Mouse (Mus musculus) ES-Bruce4 (cell line): Measurements from ENCODE around the gene Gm8909. TPM values are rescaled to one million over a fixed set of nuclear protein-coding genes. Genes with fewer than 3 reads are reported as not detected.

Experiments
- H3K27ac ChIP-seq: 2 replicates; pipeline ENCODE4 v1.5.1; 2012; ENCODE audit warnings: low read length, inconsistent platforms; ENCODE audit not compliant: insufficient read depth
- H3K27me3 ChIP-seq: 2 replicates; pipeline ENCODE4 v1.6.1; 2012; ENCODE audit warnings: mild to moderate bottlenecking, low read length, inconsistent platforms; ENCODE audit not compliant: control insufficient read depth, poor library complexity, insufficient read depth, severe bottlenecking
- H3K36me3 ChIP-seq: 2 replicates; pipeline ENCODE4 v1.6.1; 2012; ENCODE audit warnings: inconsistent platforms, mild to moderate bottlenecking, low read length, moderate library complexity; ENCODE audit not compliant: control insufficient read depth, poor library complexity, insufficient read depth, severe bottlenecking
- H3K4me1 ChIP-seq: one replicate; pipeline ENCODE4 v1.8.1; 2011; ENCODE audit warnings: low read length; ENCODE audit not compliant: control insufficient read depth, insufficient read depth
- H3K4me3 ChIP-seq: 2 replicates; pipeline ENCODE4 v1.5.1; 2011; ENCODE audit warnings: low read depth, mild to moderate bottlenecking, low read length
- H3K9ac ChIP-seq: 2 replicates; pipeline ENCODE4 v1.6.1; 2012; ENCODE audit warnings: low read depth, mild to moderate bottlenecking, inconsistent platforms; ENCODE audit not compliant: poor library complexity, severe bottlenecking
- H3K9me3 ChIP-seq: replicated peaks from 2 replicates; pipeline ENCODE4 v1.6.1; 2012; ENCODE audit warnings: mild to moderate bottlenecking, low read length, inconsistent platforms; ENCODE audit not compliant: control insufficient read depth, poor library complexity, insufficient read depth, severe bottlenecking
- CTCF ChIP-seq: IDR thresholded peaks from one replicate; pipeline ENCODE4 v1.8.1; 2011; ENCODE audit warnings: low read depth, low read length
- EP300 ChIP-seq: IDR thresholded peaks from 2 replicates; pipeline ENCODE4 v1.6.1; 2011; ENCODE audit warnings: low read depth, low read length; ENCODE audit not compliant: insufficient read depth
- POLR2A ChIP-seq: IDR thresholded peaks from one replicate; pipeline ENCODE4 v1.8.1; 2011; ENCODE audit warnings: low read length; ENCODE audit not compliant: insufficient read depth
- polyA plus RNA-seq: library from polyadenylated mRNA; stranded (reverse); fragments of >200 nt; gene quantifications from 2 replicates; pipeline ENCODE4 v1.2.4, GENCODE M21; 2011; ENCODE audit warnings: low read depth; ENCODE audit not compliant: missing spikeins, insufficient read depth, insufficient read length

The Gm8909 gene
- polyA plus RNA-seq, 1 experiment, result 13.5 TPM

DNA sequence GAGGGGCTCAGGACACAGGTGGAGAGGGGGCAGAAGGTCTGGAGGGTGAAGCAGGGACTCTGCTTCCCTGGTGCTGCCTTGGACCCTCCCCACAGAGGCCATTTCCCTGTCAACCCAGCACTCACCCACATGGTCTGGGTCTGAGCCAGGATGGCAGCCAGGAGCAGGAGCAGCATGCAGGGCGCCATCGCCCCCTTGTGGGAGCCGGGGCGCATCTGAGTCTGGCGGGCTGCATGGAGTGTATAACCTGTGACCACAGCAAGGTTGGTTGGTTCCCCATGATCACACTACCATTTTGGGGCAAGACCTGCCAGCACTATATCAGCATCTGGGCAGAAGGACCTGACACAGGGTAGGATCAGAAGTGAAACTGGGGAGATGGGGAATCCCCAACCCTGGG lies 30.0 kb upstream of the Gm8909 start:
- H3K27me3 ChIP-seq, result no peaks in the 10 kb centered on the region

GRCm38 (mm10) chr17:36194471-36194870 lies 26.1 kb upstream of the Gm8909 start:
- H3K27ac ChIP-seq, result no peak overlapping the region
- H3K9me3 ChIP-seq, result no peaks in the 10 kb centered on the region
- H3K27me3 ChIP-seq, result no peaks in the 10 kb centered on the region
- peaks cover 2% of the 10 kb centered on the region for H3K4me1 ChIP-seq
- no peak overlapping the region for H3K4me3 ChIP-seq
- no peaks in the 10 kb centered on the region for H3K36me3 ChIP-seq
- TF ChIP-seq CTCF (no peak), EP300 (no peak), POLR2A (no peak)
- H3K9ac ChIP-seq, result no peak overlapping the region

More for the DNA sequence above, 30.0 kb upstream of the Gm8909 start:
- no peak overlapping the region for H3K27ac ChIP-seq
- no peak overlapping the region for H3K9ac ChIP-seq
- TF ChIP-seq CTCF (peak; percentile 96), POLR2A (no peak), EP300 (0 out of 2 replicates have a peak, but pooled peaks have one; percentile 24)
- H3K36me3 ChIP-seq, result no peaks in the 10 kb centered on the region
- no peak overlapping the region for H3K4me3 ChIP-seq
- no peaks in the 10 kb centered on the region for H3K4me1 ChIP-seq
- H3K9me3 ChIP-seq, result no peaks in the 10 kb centered on the region

DNA sequence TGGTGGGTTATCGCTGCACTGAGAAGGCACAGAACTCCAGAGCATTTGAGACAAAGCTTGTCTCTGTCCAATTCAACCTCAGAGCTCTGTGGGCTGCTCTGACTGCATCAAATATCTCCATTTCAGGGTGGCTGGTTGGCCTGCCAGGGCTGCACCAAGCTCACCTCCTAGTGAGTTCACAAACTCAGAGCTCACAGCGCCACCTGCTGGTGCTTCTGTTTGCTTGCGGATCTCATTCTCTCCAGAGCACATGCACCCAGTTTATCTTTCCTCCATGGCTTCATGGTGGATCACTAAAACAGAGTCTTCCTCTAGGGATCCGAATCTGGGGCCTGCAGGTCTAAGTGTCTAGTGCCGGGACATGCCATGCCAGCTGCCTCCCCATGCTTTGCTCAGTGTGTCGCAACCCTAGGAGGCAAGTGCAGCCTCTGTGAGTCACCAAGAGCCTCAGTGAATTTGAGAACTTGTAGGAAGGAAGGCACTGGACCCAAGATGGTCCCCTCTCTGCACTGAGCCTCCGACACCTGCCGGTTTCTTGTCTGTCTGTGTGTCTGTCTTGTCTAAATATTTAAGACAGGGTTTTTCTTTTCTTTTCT lies 25.3 kb upstream of the Gm8909 start:
- no peaks in the 10 kb centered on the region for H3K27me3 ChIP-seq
- H3K9me3 ChIP-seq, result no peaks in the 10 kb centered on the region
- peaks cover 2% of the 10 kb centered on the region for H3K4me1 ChIP-seq
- H3K4me3 ChIP-seq, result no peak overlapping the region
- peak; percentile 94 for TF ChIP-seq CTCF
- TF ChIP-seq EP300, result no peak
- no peak overlapping the region for H3K9ac ChIP-seq
- no peaks in the 10 kb centered on the region for H3K36me3 ChIP-seq
- no peak overlapping the region for H3K27ac ChIP-seq

- Histone ChIP-seq H3K36me3 (no peaks in the 10 kb centered on the region), H3K9me3 (no peaks in the 10 kb centered on the region), H3K4me3 (no peak overlapping the region), H3K9ac (no peak overlapping the region), H3K27ac (no peak overlapping the region), H3K4me1 (peaks cover 2% of the 10 kb centered on the region), H3K27me3 (no peaks in the 10 kb centered on the region)
- TF ChIP-seq POLR2A (no peak), EP300 (peak; percentile 84; the same call in 1 of the 2 replicates), CTCF (no peak)
Measured at GRCm38 (mm10) chr17:36192371-36192770, 24.0 kb upstream of the Gm8909 start.

- Histone ChIP-seq H3K4me1 (peaks cover 2% of the 10 kb centered on the region), H3K27me3 (no peaks in the 10 kb centered on the region), H3K27ac (no peak within 1 kb of the TSS), H3K9ac (peak within 1 kb of the TSS; percentile 14; the same call in 1 of the 2 replicates), H3K4me3 (peak within 1 kb of the TSS; percentile 46), H3K9me3 (no peaks in the 10 kb centered on the region), H3K36me3 (no peaks in the 10 kb centered on the region)
- TF ChIP-seq CTCF, result no peak
- TF ChIP-seq EP300, result no peak
- no peak for TF ChIP-seq POLR2A
Measured at GRCm38 (mm10) chr17:36190169-36190507, 21.8 kb upstream of the Gm8909 start, which contains the start of gene H2-T3. TSS of gene H2-T3 (minus strand) at chr17:36190287.

DNA sequence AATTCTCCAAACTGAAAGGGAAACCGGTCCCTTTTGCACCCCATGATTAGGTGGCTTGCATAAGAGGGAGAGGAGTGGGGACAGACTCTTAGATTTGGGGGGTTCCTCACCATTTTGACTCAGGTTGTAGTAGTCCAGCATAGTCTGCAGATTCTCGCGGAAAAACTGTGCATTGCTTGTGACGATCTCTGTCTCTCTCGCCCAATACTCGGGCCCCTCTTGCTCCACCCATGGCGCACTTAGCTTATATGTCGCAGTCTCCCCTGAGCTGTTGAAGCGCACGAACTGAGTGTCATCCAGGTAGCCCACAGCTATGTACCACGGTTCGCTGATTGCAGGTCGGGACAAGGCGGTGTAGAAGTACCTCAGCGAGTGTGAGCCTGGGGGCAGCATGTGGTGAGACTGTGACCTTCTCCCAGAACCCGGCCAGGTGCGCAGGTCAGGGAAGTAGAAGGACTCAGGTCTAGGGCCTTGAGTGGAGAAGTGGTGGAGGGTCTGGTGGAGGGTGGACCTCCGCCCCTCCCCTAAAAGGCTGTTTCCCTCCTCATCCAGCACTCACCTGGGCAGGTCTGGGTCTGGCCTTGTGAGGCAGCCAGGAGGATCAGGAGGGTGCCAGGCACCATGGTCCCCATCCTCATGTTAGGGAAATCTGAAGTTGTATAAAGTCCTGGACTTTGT lies 21.3 kb upstream of the Gm8909 start:
- TF ChIP-seq CTCF (no peak), POLR2A (no peak), EP300 (no peak)
- Histone ChIP-seq H3K4me3 (peak overlapping the region; percentile 46), H3K36me3 (no peaks in the 10 kb centered on the region), H3K9me3 (no peaks in the 10 kb centered on the region), H3K27me3 (no peaks in the 10 kb centered on the region), H3K27ac (no peak overlapping the region), H3K4me1 (peaks cover 2% of the 10 kb centered on the region), H3K9ac (peak overlapping the region; percentile 14; the same call in 1 of the 2 replicates)
